Mouse (Mus musculus) heart, adult 11 months (tissue): Measurements from ENCODE around the gene Gpr18.
A peak's percentile ranks its signal among the peaks of the same experiment; 100 is the strongest.

ENCODE experiments used
- DNase-seq: peaks from one replicate; pipeline ENCODE4 v3.0.0; 2022

Gene Gpr18

DNA sequence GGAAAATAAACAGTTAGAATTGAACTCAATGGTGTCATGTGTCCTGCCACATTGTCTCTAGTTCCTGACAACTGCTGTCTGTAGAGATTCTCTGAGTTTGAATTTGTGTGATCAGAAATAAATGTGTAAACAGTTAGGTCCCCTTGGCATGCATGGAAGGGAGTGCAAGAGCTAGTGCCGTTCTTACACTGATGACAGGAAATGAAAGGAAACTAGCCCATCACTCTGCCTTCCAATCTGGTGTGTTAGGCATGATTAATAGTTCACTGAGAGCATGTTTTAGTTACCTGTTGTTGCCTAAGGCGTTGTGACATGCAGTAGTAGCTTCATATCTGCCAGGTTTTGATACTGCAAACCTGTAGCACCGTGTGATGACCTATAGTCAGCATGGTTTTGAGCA lies 32.4 kb upstream of the Gpr18 start:
- peak; percentile 13 for DNase-seq

DNA sequence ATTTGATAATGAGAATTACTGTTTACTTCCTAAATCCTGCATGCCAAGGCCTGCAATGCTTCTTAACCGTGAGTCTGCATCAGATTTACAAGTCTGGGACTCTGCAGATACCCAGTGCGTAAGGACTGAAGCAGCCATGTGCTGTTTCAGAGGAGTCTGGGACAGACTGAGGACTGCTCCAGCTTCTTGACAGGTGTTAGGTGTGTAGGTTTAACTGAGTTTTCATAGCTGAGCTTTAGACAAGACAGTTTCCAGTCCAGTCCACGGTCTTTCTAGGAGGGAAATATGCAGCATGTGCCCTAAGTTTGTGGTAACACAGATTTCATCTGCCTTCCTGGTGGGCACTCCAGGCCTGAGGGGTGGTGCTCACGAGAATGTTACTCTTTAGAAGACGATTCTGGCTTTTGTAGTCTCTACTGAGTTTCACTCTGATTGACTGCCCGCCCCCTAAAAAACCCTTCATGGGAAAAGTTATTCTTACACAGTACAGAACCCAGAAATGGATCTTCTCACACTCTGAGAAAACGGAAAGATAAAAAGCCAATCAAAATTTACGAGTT lies 31.7 kb upstream of the Gpr18 start:
- peak; percentile 46 for DNase-seq

DNA sequence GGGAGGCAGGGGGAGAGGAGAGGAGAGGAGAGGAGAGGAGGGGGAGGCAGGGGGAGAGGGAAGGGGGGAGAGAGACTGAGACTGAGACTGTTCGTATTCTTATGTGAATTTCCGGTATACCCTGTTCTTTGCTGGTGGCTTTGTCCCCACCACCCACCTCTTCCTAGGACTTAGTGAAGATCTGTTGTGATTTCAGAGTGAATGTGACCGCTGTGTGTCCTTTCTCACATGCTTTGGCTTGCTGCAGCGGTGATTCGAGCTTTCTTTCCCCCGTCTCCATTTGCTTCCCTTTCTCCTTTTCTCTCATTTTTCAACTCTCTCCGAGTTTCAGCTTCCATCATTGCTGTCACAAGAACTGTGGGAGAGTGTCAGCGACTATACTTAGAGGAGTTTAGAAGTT lies 31.1 kb upstream of the Gpr18 start:
- DNase-seq, result peak; percentile 28

GRCm38 (mm10) chr14:121946131-121946530 lies 30.6 kb upstream of the Gpr18 start:
- peak; percentile 62 for DNase-seq

- no peak for DNase-seq
Observed at GRCm38 (mm10) chr14:121939582-121939981, 24.0 kb upstream of the Gpr18 start.

- DNase-seq, result peak; percentile 94
Observed at GRCm38 (mm10) chr14:121938256-121939191, 22.9 kb upstream of the Gpr18 start.

GRCm38 (mm10) chr14:121937601-121938255 lies 22.1 kb upstream of the Gpr18 start:
- peak; percentile 95 for DNase-seq

DNA sequence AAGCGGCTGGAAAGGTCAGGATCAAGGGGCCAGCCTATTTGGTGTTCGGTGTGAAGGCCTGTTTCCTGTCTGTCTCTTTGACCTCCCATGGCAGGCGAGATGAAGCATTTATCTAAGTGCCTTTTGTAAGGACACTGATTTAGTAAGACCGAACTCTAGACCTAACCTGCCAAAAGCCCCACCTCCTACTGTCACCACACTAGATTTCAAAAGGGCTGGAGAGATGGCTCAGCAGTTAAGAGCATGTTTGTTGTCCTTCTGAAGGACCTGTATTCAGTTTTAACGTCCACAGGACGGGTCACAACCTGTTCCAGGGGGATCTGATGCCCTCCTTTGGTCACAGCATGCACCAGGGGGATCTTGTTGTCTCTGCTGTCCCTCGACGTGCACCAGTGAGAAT lies 21.3 kb upstream of the Gpr18 start:
- peak; percentile 55 for DNase-seq

GRCm38 (mm10) chr14:121936356-121936755 lies 20.8 kb upstream of the Gpr18 start:
- peak; percentile 64 for DNase-seq

GRCm38 (mm10) chr14:121934597-121934946 lies 19.0 kb upstream of the Gpr18 start:
- peak; percentile 48 for DNase-seq

GRCm38 (mm10) chr14:121933906-121934596 lies 18.5 kb upstream of the Gpr18 start:
- peak; percentile 83 for DNase-seq

DNA sequence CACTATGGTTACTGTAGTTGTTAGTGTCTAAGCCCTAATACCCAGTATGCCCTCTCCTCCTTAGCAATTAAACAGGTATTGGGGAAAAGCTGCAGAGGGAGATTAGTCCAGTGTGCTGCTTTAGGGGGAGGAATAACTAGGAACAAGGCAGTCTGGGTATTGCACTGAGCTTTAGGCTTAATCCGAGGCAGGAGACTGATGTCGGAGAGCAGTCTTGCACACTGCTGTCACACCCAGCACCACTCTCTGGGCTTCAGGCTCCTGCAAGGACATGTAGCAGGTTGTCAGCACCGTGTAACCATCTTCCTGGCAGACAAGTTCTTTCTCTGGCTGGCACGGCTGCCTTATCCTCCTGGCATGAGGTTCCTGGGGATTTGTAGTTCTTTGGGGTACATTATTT lies 16.6 kb upstream of the Gpr18 start:
- peak; percentile 84 for DNase-seq

DNA sequence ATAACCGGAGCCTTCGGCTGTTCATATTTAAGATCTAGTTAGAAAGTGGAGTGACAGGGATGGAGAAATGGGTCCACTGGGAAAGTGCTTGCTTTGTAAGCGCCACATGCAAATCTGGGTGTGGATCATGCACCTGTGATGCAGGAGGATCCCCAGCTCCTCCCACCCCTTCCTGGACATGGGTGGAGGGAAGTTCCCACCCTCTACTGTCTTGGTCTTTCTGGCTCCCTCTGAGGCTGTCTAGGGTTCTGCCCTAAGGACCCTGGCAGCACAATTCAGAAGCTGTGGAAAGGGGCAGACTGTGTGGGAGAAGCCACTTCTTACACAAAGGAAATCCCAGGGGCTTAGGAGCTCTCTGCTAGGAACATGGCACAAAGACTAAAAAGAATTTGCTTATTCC lies 16.0 kb upstream of the Gpr18 start:
- DNase-seq, result peak; percentile 91

GRCm38 (mm10) chr14:121930731-121931383 lies 15.3 kb upstream of the Gpr18 start:
- peak; percentile 65 for DNase-seq

DNA sequence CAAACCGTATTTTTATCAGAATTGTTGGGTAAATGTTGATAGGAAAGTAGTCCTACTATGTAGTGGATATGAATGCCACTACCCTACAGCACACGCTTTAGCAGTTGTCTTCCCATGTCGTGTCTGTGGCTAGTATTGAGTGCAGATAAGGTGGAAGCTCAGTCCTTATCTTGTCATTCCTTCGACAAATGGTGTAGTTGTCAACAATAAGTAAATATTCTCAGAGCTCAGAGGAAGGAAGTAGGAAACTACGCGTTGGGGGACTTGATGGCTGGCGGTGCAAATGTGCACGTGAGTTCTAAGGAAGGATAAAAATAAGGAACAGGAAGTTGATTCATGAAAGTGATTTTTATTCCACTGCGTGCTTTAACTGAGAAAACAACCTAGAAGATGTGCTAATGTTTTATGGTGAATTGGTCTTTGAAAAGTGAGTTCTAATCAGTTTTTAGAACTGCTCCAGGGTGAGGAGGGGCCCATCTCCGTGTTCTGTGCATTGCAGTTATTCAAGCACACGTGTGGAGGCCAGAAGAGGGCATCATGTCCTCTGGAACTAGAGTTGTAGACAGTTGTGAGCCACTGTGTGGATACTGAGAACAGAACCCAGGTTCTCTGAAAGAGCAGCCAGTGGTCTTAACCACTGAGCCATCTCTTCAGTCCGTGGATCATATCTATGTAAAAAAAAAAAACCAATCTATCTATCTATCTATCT lies 13.8 kb upstream of the Gpr18 start:
- DNase-seq, result peak; percentile 89

DNA sequence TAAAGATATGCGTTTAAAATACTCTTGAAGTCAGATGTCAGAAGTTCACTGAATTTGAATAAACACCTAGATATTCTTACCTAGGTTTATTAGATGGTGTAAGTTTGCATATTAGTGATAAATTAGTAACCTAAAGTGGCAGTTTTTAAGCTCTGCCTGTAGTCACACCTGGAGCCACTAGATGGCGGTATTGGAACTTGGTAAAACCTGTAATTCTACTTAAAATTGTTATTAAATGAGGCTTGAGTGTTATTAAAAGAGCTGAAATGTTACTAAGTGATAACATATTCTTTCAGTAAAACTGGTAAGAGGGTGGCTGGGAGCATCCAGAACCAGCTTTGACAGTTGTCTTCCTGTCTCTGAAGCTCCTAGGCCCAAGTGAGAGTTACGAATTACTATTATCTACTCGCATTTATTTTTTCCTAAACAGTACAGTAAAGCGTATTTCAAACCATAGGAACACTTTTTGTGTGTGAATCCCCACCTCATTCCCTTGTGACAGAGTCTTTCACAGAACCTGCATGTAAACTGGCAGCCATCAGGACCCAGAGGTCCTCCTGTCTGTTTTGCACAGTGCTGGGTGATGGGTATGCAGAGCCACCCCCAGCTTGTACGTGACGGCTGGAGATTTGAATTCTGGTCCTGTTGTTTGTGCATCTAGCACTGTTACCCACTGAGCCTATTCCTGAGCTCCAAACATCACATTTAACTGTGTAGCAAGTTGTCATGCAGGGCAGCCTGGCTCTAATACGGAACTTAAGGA lies 13.0 kb upstream of the Gpr18 start:
- peak; percentile 87 for DNase-seq

- DNase-seq, result peak; percentile 86
Observed at GRCm38 (mm10) chr14:121927451-121927850, 11.9 kb upstream of the Gpr18 start.

- DNase-seq, result no peak
Observed at GRCm38 (mm10) chr14:121926901-121927300, 11.3 kb upstream of the Gpr18 start.

GRCm38 (mm10) chr14:121924876-121925275 lies 9.3 kb upstream of the Gpr18 start:
- peak; percentile 59 for DNase-seq

GRCm38 (mm10) chr14:121922731-121923130 lies 7.2 kb upstream of the Gpr18 start:
- DNase-seq, result peak; percentile 79

DNA sequence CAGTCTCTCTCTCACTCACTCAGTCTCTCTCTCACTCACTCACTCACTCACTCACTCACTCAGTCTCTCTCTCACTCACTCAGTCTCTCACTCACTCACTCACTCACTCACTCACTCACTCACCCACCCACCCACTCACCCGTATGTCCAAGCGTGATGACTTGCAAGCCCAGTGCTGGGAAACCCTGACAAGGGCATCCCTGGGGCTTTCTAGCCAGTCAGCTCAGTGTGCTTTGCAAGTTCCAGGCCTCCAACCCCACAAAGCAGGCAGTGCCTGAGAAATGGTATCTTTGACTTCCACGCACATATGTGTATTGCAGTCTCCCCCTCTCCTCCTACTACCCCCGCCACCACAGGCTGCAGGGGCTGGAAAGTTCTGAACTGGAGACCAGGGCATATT lies 6.4 kb upstream of the Gpr18 start:
- DNase-seq, result peak; percentile 76
